Mouse (Mus musculus): Measurements from ENCODE around the gene Vps51.

Vps51 gene

DNA sequence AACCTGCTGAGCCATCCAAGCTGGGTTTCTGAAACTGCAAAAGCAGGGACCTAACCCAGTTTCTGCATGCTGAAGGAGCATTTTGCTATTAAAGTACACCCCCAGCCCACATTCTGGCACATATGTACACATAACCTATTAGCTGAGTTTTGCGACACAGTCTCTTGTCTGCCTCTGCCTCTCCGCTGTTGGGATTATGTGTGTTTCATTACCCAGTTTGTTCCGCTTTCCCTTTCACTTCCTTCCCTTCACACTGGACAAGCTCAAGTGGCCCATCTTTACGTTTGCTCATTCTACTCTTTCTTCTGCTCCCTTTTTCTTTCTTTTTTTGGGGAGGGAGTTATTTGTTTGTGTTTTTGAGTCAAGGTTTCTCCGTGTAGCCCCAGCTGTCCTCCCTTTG is 3.1 kb downstream of the Vps51 start:
- DNase-seq = no peak

DNA sequence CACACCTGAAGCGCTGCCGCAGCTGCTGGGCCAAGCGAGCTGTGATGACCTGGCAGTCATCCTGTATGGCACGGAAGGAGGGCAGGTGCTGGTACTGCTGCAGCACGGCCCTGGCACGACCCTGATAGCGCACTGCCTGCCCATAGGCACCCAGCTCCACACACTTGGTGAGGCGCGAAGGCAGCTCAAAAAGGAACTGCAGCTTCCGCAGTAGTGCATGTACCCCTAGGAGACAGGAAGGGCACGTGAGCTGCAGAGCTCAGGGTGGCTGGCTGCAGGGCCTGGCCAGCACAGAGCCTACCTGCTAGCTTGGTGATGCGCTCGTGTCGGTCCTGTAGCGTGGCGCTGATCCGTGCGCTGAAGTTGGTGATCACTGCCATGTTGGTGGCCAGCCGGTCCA is 5.8 kb downstream of the Vps51 start:
- DNase-seq = no peak

DNA sequence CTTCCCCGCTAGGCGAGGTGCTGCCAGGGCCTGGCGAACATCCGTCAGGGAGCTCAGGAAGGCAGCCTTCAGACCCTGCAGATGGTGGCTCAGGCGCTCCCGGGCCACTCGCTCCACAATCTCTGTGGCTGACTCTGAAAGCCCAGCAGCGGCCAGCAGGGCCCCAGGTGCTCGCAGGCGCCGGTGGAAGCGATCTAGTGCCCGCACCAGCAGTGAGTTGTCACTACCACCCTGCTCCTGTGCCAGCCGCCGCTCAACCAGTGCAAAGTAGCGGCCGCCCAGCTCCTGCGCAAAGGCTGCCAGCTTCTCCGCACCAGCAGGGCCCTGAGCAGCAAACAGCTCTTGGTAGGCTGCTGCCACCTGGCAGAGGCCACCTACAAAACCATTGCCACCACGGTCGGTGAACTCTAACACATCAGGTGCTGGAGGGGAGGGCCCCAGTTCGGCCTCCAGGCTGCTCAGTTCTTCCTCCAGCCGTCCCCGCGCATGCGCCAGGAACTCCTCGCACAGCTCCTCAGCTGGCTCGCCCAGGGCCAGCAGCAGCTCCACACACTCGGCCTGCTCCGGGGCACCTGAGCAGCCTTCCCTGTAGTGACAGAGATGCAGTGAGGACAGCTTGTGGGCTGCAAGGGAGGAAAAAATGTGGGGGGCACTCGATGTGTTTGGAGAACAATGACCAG is 6.3 kb downstream of the Vps51 start:
- no peak for DNase-seq

DNA sequence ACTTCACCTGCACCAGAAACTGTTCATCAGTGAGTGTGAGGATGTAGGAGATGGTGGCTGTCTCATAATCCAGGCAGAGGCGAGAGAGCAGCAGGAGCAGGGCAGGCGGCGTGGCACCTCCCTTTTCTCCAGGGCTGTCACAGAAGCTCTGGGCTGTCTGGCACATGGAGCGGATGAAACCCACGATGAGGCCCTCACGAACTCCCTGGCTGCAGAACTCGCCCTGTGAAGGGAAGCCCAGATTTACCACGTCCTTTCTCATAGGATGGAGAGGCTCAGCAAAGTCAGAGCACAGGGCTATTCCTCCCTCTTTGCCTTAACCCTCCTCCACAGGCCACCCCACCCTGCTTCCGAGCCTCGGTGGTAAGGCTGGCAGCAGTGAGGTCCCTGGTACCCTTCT is 7.2 kb downstream of the Vps51 start:
- no peak for DNase-seq

DNA sequence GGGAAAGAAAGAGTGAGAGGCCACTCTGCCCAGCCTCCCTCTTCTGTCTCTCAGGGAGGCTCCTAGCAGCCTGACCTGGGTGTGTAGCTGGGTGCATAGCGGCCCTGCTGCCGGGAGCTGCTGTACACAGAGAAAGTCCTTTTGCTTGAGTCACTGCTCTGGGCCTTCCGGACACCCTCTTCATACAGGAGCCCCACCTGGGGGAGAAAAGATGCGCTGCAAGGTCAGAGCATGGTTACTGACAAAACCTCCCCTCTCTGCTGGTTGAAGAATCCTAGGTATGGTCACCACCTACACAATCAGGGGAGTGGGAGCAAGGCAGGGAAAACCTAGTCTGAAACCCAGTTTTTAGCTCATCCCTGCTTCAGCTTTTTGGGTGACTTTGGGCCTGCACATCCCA is 8.1 kb downstream of the Vps51 start:
- no peak for DNase-seq

DNA sequence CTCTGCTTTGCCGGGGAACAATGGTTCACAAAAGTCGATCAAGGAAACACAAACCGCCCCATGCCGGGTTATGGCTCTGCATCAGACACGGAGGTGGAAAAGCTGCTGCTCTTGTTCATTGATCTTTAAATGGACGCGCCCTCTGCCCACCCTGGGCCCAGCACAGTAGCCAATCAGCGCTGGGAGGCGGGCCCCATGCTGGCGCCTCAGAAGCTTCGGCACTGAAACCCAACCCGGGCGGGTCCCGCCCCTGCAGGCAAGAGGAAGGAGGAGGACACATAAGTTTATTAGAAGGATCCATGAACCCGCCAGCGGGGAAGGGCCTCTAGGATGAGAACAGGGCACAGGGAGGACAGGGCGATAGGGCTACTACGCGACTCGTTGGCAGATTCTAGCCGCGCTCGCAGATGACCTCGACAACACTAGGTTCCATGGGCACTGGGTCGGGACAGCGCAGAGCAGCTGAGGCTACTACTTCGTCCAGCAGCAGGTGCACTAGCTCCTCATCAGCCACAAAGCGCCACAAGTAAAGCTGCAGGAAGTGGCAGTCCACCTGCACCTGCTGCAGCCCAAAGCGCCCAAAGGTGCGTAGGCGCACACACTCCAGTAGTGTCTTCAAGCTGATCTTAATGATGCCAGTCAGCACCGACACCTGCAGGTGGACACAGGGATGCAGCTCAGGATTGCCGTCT is 9.2 kb downstream of the Vps51 start, which contains the start of gene Tm7sf2:
Tm7sf2 (minus strand) TSS at position 650 of the 692 bp plus-strand sequence.
- peak; percentile 93 for DNase-seq

DNA sequence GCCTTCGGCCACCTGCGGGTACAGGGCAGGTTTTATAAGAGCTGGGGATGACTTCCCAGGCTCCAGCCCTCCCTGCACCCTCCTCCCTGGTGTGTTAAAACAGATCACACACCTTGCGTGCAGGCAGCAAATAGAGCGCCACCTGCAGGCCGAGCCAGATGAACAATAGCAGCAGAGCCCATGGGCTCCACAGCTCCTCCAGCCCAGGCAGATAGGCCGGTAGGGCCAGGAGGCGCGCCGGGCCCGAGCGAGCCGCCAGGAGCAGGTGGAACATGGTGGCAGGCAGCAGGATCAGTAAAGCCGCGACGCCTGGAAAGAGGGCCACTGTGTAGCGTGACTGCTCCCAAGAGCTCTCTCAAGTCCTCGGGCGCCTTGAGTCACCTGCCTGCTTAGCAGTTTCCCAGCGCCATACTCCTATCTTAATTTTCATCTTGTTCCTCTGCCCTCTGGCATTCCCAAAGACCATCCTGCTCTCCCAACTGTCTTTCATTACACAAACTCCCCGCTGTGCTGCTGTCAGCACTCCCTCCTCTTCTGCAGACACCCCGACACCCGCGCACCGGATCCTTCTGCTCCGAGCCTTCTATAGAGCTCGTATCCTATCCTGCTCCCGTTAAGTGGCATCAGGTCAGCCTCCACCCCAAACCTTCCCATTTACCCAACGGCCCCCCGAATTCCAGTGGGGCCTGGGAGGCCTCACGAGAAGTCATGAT is 9.9 kb downstream of the Vps51 start:
- peak; percentile 84 for DNase-seq

DNA sequence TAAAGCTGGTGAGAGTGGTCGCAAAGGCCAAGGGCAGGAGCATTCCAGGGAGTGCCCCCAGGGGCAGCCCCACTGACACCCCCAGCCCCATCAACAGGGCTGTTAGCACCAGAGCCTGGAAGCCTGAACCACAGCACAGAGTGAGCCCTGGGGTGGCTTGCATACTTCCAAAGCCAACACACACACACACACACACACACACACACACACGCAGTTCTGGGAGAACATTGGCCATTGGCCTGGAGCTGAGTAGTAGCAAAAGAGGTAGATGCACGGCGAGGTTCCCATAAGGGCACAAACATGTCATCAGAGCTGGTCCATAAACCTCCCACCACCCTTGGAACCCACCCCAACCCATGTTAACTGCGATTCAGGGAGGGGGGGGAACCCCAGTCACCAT is 10.5 kb downstream of the Vps51 start:
- DNase-seq = no peak

DNA sequence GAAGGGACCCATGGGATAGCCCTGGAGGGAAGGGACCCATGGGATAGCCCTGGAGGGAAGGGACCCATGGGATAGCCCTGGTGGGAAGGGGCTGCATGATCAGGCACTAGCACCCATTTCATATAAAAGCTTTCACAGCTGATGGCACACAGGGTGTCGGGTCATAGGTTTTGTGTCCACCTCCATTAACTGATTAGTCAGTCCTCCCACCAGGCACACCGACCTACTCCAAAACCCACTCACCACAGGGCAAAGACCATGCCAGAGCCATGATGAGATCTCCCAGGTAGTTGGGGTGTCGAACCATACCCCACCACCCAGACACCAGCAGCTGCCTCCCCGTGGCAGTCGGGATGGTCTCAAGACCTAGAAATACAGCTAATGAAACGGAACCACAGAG is 13.9 kb downstream of the Vps51 start:
- DNase-seq = no peak

DNA sequence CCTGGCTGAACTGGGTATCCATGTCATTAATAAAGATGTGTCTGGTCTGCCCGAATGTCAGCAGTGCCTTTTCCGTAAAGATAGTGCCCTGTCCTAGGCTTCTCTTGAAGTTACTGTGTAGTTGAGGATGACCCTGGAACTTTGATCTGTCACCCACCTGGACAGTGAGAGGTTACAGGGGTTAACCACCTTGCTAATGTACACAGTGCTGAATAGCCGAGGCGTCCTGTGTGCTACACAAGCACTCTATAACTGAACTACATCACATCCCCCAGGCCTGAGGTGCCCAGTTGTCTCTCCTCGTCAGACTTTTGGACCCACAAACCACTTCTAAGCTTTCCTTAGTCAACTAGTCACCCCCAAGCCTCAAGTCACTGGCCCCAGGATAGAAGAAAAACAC is 14.6 kb downstream of the Vps51 start:
- no peak for DNase-seq

DNA sequence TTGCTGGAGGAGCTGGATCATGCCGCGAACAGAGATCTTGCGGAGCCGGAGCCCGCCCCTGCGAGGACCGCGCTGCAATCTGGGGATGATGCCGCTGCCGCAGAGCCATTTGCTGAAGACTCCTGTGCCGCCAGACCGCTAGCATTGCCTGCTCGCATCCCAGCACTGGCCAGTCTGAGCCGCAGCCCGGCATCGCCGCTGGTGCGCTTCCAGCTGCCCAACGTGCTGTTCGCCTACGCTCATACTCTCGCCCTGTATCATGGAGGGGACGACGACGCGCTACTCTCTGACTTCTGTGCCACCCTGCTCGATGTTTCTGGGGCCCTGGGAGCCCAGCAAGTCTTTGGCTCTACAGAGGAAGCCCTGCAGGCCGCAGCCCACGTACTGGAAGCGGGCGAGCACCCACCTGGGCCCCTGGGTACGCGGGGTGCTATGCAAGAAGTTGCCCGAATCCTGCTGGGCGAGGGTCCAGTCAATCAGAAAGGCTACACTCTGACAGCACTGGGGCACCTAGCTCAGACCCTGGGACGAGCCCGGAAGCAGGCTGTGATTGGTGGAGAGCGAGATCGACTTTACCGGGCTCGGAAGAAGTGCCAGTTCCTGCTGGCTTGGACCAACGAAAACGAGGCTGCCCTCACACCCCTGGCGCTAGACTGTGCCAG is 15.3 kb downstream of the Vps51 start:
- DNase-seq = peak; percentile 50

DNA sequence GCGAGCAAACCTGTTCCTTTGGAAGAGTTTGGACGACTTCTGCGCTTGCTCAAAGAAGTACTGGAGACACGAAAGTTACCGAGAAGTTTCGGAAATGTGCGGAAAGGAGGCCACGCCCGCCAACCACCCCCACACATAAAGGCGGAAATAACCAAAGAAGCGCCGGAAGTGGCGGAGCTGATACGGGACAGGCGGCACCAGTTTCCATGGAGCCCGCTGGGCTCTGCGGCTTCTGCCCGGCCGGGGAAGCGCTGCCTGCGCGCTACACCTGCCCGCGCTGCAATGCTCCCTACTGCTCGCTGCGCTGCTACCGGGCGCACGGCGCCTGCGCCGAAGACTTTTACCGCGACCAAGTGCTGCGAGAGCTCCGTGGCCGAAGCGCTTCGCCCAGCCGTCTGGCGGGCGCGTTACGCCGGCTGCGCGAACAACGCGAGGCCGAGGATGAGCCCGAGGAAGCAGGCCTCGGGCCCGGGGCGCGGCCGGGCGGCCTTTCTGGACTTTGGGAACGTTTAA is 16.0 kb downstream of the Vps51 start, which contains the start of gene Znhit2:
Znhit2 (plus strand) TSS at position 172 of the 513 bp plus-strand sequence.
- peak; percentile 96 for DNase-seq

DNA sequence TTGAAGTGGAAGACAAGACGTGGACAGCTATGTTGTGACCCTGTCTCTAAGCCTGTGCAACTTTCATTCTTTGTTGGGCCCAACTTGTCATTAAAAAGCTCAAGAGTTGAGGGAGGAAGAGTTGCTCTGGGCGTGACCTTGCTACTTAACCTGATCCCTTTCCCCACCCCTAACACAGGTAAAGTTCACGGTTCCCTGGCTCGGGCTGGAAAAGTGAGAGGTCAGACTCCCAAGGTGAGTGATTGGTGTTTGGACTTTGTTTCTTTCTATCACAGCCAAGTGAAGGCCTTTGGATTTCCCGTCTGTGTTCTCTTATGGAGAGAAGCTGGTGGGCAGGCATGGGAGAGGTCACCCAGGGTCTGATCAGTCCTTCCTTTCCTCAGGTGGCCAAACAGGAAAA is 18.1 kb downstream of the Vps51 start:
- peak; percentile 55 for DNase-seq

DNA sequence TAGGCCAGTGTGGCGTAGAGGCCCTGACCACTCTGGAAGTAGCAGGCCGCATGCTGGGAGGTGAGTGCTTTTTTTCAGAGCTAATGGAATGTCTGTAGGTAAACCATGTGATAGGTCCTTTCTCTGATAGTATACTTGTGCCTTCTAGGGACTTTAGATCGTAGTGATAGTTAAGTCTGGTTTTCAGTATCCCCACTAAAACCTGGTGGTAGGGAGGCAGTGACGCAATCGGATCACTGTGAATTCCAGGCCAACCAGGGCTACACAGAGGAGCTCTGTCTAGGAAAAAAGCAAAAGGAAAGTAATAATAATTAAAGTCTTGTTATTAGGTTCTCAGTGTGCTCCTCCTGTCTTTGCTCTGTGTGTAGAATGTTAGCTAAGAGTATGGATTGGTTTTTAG is 18.5 kb downstream of the Vps51 start:
- no peak for DNase-seq

DNA sequence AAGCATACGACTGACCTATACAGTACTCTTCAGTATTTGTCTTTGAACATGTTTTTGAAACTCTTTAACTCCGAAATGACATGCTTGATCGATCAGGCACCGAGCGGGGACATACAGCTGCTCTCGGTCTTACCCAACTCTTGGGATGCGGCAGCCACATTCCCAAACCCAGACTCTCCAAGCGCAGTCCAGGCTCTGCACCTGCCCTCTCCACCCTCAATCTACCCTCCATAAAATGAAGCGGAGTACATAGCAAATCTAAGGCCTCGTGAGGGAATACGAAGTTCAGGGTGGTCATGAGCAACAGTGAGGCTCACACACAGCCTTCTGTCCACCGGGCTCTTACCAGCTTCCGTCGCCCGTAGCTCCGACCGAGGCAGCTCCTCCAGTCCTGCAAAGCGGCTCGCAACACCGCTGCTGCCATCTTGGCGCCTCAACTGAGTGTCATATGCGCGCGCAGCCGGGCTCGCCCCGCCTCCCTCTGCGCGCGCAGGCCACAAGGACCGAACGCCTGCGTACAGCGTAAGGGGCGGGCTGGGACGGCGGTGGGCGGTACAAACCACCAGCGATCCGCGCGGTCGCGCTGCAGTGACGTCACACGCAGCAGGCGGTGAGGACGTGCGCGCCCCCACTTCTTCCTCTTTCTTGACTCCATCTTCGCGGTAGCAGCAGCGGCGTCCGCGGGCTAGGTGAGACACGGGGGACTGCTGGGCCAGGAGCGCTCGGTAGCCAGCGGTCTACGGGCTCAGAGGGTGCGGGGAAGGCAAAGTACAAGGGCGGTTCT is 19.5 kb downstream of the Vps51 start, which contains the start of the genes Mrpl49 and Fau:
Mrpl49 (minus strand) TSS at position 473 of the 784 bp plus-strand sequence.
Fau (plus strand) TSS at position 532 of the 784 bp plus-strand sequence.
- DNase-seq = peak; percentile 98

DNA sequence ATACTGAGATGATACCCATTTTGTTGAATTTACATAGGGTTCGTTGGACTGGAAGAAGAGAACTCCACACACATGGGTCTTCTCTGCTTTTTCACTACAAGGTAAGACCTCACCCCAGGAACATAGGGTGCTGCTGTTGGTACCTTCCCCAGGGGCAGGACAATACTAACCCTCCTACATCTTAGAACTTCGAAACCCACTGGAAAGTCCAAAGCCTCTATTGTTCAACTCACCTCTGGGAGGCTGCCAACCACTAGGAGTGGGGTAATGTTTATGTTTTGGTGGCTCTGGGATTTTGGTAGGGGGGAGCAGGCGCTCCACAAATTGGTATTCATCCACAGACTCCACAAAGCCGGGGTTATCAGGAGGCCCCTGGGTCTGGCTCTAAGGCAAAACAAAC is 20.3 kb downstream of the Vps51 start:
- peak; percentile 12 for DNase-seq

DNA sequence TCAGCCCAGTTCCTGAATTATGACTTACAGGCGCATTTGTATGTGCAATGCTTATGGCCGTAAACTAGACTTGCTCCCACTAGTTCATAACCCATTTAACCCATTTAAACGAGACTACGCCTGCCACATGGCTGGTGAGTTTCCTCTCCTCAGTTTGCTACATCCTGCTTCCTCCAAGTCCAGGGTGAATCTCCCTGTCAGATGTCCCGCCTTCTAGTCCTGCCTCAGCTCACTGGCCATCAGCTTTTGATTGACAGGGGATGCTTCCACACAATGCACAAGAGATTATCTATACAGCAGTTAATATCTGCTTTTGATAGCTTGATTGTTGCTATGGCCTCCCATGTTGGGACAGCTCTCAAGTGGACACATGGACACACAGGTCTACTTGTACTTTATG is 22.7 kb downstream of the Vps51 start:
- DNase-seq = no peak

DNA sequence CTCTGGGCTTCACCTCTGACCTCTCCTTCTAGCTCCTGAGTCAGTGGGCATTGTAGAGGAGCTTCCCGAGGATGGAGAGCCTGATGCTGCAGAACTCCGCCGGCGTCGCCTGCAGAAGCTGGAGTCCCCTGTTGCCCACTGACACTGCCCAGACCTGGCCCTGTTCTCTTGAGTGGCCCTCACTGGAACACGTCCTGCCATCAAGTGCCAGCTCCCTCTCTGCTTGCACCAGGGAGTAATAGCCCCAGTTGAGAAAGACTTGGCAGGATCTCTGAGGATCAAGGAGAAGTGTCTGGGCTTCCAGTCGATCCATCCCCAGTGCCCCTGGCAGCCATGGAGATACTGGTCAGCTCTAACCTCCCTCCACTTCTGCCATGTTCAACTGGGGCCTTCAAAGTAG is 24.5 kb downstream of the Vps51 start:
- peak; percentile 6 for DNase-seq

DNA sequence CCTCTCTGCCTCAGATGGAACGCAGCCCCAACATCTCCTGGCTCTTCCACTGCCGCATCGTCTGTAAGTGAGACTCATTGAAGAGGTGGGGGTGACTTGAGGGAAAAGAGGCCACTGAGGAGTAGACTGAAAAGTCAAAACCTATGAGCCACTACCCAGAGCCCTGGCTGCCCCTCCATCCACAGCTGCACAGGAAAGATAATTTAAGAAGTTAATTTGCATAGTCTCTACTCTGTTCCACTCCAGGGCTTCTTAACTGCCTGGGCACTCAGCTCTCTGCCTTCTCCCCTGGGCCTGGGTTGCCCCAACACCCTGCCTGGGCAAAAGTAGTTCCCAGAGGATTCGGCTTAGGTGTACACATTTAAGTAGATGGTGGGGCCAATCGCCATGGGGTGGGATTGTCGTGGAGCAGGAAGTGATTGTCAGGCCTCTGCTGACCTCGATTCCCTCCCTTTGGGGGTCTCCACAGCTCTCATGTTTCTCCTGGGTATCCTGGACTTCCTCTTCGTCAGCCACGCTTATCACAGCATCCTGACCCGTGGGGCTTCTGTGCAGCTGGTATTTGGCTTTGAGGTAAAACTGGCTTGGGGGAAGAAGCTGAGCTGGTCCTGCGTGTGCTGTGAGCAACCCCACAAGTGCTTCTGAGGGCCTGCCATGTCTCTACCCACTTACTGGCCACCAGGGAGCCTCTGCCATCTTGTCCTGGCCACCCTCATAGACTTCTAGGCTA is 28.2 kb downstream of the Vps51 start:
- DNase-seq = peak; percentile 8

DNA sequence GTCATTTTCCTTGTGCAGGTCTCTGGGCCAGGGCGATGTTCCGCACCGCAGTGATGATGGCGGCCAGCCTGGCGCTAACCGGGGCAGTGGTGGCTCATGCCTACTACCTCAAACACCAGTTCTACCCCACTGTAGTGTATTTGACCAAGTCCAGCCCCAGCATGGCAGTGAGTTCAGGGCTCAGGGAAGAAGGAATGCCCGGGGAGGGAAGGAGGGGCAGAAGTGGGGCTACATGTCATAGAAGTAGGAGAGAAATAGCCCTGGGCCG is 29.2 kb downstream of the Vps51 start:
- peak; percentile 23 for DNase-seq

DNA sequence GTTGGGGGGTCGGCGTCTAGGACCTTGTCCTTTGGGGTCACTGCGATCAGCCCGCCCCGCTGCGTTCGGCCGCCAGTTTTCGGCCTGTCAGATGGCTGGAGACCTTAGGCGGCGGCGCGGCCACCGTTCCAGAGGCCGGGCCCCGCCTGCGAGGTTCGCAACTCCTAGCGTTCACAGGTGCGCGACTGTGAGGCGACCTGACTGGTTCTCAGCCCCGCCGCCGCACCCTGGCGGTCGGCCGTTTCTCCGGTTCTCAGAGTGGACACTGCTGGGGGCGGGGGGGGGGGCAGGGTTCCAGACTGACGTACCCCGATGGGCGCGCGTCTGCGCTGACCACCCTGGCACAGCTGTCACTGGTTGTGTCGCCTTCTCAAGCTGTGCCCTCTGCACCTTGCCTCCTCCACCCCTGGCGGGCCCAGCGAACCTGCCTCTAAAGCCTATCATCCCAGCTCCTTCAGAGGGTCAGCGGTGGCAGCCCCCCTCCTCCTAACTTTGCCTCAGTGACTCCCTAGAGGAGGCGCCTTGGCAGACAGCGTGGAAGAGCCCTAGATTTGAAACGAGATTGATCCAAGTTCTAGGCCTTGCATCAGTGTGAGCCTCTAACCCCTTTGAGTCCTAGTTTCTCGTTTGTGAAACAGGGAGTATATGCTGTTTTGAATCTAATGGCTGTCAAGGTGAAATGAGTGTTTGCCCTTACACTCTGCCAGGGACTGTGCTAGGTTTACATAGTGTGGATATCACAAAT is 29.7 kb downstream of the Vps51 start:
- DNase-seq = peak; percentile 23
